Mouse (Mus musculus): ENCODE results near the gene Ppargc1a. TPM values are rescaled to one million over a fixed set of nuclear protein-coding genes. Genes with fewer than 3 reads are reported as not detected.

The Ppargc1a gene
- total RNA-seq (2021), result 10 to 100 TPM; 12.1 to 28.2 TPM
- polyA plus RNA-seq (2012; rRNA removed), result 0.43 and 0.56 TPM in 2 replicates
- long read RNA-seq, result 0 reads

- no peak for DNase-seq
These were observed at the start of gene Ppargc1a for GRCm38 (mm10) chr5:51567659-51568058. TSS of gene Ppargc1a (minus strand) at chr5:51567726.

DNA sequence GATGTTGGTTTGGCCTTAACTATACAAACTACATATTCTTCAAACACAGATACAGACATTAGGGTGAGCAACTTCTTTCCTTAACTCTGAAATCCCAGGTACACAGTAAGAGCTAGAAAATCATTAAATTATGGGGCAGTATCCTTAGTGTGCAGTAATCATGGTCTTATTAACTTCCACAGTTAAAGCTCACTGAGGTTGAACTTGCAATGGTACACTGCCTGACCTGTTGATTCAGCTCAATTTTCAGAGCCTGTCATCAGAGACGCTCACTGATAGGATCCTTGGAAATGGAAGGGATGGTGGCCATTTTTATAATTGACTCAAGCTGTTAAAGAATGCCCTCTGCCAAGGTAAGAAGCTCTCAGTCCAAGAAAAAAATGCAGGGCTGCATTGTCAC is 49.4 kb upstream of the Ppargc1a start:
- DNase-seq, result no peak

DNA sequence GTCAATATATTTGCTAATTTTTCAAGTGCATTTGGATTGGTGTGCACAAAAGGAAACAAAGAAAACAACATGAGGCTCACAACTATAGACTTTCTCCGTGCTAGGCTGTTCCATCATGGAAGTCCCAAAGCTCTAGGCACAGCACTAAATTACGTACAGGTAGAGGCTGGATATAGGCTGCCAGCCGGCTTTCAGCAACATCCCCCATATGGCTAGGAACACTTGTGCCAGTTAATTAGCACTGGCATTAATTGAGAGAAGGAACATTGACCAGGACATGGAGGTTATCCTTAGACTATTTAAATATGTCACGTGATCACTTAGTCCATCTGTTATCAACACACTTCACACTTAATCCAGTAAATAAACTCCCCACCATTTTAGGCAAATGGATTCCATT is 44.5 kb upstream of the Ppargc1a start:
- DNase-seq, result no peak

DNA sequence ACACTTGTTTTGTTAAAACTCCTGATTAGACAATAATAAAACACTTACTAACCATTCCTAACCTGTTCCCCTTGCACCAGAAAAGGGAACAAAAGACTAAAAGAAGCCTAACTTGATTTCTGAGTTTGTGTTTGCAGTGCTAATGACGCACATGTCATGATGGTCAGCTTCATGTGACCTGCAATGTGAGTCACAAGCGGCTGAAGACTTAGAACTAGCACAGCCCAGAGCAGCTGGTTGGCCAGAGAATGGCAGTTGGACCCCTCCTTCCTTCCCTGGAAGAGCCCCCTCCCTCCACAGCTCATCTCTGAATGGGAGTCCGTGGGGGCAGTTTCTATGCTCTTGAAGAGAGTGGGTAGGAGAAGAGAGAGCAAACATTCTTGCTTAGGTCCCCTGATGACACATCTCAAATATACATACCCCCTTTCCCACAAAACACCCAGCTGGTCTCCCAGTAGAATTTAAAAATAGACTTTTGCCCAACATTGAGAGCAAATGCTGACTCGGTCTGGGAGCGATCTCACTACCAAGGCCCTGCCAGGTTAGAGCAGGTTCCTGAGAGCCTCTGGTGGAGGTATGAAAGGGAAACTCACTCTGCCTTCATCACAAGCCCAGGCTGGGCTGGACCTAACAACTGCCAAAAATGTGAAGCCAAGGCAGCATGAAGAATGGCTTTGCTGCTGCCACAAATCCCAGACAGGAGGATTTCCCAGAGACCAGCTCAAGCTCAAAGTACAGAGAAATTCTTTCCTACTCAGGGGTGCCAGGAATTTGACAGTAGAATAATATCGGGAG is 40.4 kb upstream of the Ppargc1a start:
- no peak for DNase-seq

DNA sequence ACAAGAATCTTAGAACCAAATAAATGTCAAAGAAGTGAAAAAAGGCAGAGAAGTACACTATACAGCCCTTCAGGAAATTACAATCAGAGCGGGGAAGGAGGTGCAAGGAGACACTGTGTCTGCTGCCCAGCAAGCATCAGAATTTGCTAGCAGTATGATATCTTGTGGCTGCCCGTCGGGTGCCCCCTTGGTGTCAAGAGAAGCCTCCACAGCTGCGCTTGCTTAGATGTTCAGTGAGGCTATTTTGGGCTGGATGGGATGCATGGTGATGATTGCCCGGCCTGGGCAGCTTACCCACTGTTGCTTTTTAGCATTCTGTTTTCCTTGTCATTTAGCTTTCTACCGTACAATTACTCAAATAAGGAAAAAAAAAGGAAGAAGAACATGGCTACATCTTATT is 32.0 kb upstream of the Ppargc1a start:
- no peak for DNase-seq

DNA sequence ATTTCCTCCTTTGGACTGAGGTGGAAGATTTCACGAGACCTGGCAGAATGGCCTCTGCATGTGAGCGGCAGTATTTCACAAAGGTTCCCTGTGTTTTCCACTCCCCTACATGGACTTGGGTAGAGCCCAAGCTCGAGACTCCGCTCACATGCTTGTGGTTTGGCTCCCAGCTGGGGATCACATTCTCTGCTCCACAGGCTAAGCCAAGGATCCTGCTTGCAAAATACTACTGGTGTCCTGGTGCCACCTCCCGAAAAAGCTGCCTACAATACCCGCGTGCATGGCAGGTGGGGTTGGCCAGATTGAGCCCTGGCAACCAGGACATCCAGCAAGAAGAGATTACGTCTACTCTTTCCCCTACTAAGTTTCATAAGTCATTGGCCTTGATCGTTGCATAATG is 28.1 kb upstream of the Ppargc1a start:
- peak; percentile 80 for DNase-seq

DNA sequence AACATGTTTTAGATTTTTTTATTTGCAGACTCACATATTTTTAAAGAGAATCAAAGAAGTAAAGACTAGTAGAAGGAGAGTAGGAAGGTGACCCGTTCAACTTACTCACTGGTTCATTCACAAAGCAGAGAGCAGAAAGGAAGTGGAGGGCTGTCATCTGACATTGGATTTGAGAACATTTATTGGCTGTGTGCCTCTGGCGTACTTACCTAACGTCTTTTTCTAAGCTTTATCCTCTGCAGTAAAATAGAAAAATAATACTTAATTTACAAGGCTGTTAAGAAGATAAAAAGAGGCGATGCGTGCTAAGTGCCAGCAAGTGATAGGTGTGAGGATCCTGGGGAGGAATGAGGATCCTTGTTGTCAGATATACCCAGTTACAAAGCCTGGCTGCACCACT is 24.7 kb upstream of the Ppargc1a start:
- DNase-seq, result no peak

- DNase-seq, result peak; percentile 43
These were observed 24.1 kb upstream of the Ppargc1a start for GRCm38 (mm10) chr5:51591537-51592154.

GRCm38 (mm10) chr5:51586187-51586586 is 18.7 kb upstream of the Ppargc1a start:
- DNase-seq, result no peak

DNA sequence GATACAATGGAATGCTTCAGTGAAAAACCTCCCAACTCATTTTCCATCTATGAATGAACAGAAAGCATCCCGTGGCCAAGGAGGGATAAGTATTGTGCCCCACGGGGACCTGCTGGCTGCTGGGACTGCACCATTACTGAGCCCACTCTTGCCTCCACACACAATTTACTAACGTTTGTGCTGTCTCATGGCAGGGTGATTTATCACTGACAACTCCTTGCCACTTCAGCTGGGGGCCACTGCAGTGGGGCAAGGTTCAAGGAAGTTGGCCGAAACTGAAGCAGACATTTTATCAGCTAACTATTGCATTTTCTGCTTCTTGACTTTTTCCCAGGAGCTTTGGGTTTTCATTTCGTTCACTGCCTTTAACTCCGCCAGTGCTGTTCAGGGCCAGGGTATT is 17.5 kb upstream of the Ppargc1a start:
- peak; percentile 31 for DNase-seq

DNA sequence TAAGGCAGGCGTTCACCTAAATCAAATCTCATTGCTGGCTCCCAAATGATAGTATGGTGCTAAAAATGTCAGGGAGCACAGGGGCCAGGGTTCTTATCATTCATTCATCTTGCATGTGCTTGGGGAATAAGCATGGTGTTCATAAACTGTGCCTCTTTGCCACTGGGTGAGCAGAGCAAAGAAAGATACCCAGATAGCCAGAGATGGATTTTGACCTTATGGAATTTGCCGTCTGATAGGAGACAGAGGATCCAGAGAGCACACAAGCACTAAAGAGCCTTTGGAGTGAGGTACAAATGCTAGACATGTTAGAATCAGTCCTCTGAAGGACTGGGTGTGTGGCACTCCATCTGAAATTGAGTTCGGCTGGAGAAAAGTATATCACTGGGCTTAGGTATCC is 16.7 kb upstream of the Ppargc1a start:
- no peak for DNase-seq

DNA sequence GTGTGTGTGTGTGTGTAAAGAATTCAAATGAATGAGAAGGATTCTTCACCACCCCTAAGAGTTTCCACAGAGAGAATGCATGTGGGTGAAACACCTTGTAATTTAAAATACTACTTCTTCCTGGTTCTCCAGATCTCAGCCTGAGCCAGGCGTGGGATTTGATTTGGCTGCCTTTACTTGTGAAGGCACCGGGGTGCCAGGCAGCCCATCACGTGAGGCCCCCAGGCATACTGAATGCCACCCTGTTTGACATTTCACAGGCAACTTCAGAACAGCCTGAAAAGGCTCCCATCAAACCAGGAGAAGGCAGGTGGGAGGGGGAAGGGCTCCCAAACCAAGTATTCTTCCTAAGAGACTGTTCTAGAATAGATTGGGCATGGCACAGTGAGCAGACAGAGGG is 16.1 kb upstream of the Ppargc1a start:
- DNase-seq, result no peak

- DNase-seq, result no peak
These were observed 15.5 kb upstream of the Ppargc1a start for GRCm38 (mm10) chr5:51583030-51583429.

- DNase-seq, result no peak
These were observed 15.1 kb upstream of the Ppargc1a start for GRCm38 (mm10) chr5:51582618-51583017.

DNA sequence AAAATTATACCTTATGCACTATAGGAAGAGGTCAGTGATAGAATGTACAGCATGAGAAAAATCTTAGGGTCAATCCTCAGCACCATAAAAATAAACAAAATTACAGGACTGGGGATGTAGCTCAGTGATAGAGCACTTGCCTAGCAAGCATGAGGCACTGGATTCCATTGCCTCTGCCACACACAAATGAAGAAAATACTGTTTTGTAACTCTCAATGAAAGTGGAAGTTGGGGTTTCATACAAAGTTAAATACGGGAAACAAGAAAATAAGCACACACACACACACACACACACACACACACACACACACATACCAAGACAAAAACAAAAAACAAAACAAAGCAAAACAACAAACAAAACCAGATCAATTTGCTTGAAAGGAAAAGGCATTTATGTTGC is 10.1 kb upstream of the Ppargc1a start:
- no peak for DNase-seq

DNA sequence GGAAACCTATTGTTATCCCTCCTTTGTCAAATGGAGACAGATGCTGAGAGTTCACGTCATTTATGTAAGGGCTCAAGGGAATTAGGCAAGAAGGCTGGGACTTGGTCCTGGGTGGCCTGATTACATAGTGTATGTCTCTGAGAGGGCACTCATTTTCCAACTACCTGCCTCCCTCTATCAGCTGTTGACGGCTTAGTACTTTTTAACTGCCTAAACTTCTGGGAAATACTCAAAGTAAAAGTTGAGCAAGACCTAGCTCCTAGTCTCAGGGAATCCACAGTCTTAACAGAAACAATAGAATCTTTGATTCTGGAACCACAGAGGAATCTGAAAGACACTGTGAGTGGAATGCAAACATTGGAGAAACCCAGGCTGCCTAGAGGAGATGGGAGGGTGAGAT is 6.2 kb upstream of the Ppargc1a start:
- no peak for DNase-seq

- no peak for DNase-seq
These were observed 718 bp upstream of the Ppargc1a start for GRCm38 (mm10) chr5:51568198-51568690.

GRCm38 (mm10) chr5:51565672-51566071 is 1.9 kb downstream of the Ppargc1a start:
- DNase-seq, result no peak

DNA sequence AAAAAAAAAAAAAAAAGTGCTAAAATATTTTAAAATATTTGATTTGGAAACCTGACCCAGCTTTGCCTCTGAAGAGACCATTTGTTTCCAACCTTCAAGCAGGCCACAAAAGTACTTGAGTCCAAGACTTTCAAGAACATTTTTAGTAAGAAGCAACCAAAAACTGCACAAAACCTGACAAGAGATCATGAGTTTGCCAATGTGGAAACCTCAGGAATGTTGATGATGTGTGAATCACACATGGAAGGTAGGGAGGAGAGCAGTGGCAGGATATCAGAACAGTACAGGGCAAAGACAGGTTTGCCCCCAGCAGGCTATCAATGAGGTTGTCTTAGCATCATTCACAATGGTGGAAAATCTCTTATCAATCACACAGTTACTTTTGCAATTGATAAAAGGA is 2.5 kb downstream of the Ppargc1a start:
- DNase-seq, result no peak

GRCm38 (mm10) chr5:51563574-51563973 is 4.0 kb downstream of the Ppargc1a start:
- DNase-seq, result no peak

DNA sequence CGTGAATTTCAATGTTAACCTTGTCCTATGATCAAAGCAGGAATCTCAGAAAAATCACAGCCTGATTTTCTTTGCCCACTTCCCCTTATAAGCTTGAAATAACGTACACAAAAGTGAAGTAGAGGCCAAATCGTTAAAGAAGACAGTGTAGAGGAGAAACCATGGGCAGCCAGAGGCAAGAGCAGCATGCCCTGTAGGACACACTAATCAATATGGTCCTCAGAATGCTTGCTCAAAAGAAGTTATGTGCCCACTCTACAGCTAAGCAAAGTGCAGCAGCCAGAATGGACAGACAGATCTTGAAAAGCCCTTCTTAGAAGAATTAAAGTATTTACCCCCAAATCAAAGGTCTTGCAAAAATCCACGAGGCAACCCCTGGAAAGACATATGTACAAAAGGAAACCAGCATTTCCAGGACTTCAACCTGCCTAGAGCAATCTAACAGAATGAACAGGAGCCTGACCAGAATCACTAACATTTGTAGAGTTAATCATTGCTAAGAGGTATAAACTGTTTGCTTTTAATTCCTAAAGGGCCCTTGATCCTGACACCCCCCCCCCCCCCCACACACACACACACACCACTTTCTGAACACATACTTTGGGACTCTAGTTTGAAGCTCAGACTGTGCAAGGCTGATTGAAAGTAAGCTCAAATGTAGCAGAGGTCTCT is 9.8 kb downstream of the Ppargc1a start:
- DNase-seq, result no peak

- DNase-seq, result peak; percentile 52
These were observed 13.9 kb downstream of the Ppargc1a start for GRCm38 (mm10) chr5:51553671-51554070.

DNA sequence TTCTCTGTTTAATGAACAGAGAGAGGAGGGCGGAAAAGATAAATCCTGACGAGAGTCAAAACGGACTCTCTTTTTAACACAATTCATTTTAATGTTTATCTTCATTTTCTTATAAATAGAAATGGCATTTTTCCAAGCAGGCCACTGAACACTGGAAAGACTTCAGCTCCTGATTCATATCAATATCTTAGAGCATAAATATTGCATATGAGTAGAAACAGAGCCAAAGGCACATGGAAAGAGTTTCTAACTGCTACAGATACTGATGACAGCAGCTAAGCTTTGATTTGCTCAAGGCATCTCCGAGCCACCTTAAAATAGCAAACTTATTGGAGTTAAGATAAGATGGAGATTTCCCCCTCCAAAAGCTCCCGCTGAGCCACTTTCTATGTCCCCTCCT is 14.3 kb downstream of the Ppargc1a start:
- no peak for DNase-seq

Measured in adrenal gland, adult 2 months (tissue).